Mouse (Mus musculus) MEL (cell line): ENCODE measurements around the gene St8sia6. TPM values are rescaled to one million over a fixed set of nuclear protein-coding genes. Genes with fewer than 3 reads are reported as not detected.

ENCODE experiments used
- DNase-seq: peaks from one replicate; pipeline ENCODE4 v3.0.0; 2011; ENCODE audit warnings: low read depth, low spot score
- H3K27ac ChIP-seq: 2 replicates; pipeline ENCODE4 v1.5.1; 2012; ENCODE audit warnings: low read depth, mild to moderate bottlenecking, control low read depth, low read length, moderate library complexity; ENCODE audit not compliant: control insufficient read depth
- H3K27me3 ChIP-seq, 2 experiments: fragments of 150-350 bp in 1 of 2; sonication (generic) in 1 of 2; 2 replicates each; pipeline ENCODE4 v1.6.1; 2012; ENCODE audit warnings: low read length in 2 of 2, mild to moderate bottlenecking in 2 of 2, improper control_type of control experiment in 1 of 2, moderate library complexity in 1 of 2; ENCODE audit not compliant: insufficient read depth in 2 of 2, control insufficient read depth in 1 of 2
- H3K36me3 ChIP-seq, 2 experiments: 2 replicates each; pipeline ENCODE4 v1.6.1; 2012 to 2014; ENCODE audit warnings: low read length in 2 of 2, improper control_type of control experiment in 1 of 2, inconsistent platforms in 1 of 2, mild to moderate bottlenecking in 1 of 2; ENCODE audit not compliant: insufficient read depth in 2 of 2, control insufficient read depth in 1 of 2
- H3K4me1 ChIP-seq, 2 experiments: fragments of 150-350 bp in 1 of 2; sonication (generic) in 1 of 2; 2 replicates each; pipeline ENCODE4 v1.6.1; 2012; ENCODE audit warnings: low read length in 2 of 2, improper control_type of control experiment in 1 of 2, mild to moderate bottlenecking in 1 of 2; ENCODE audit not compliant: insufficient read depth in 2 of 2, control insufficient read depth in 1 of 2
- H3K4me3 ChIP-seq, 2 experiments: fragments of 150-350 bp in 1 of 2; sonication (generic) in 1 of 2; 2 replicates each; pipeline ENCODE4 v1.5.1; 2012; ENCODE audit warnings: low read depth in 2 of 2, low read length in 2 of 2, mild to moderate bottlenecking in 2 of 2, moderate library complexity in 2 of 2, control low read depth in 1 of 2, improper control_type of control experiment in 1 of 2; ENCODE audit not compliant: control insufficient read depth in 1 of 2, insufficient read depth in 1 of 2
- H3K79me2 ChIP-seq: 2 replicates; pipeline ENCODE4 v1.6.1; 2012; ENCODE audit warnings: mild to moderate bottlenecking, low read length, moderate library complexity; ENCODE audit not compliant: control insufficient read depth, poor library complexity, insufficient read depth
- H3K9ac ChIP-seq: 2 replicates; pipeline ENCODE4 v1.6.1; 2012; ENCODE audit warnings: low read depth, mild to moderate bottlenecking, control low read depth, low read length, moderate library complexity; ENCODE audit not compliant: control insufficient read depth, poor library complexity, severe bottlenecking
- H3K9me3 ChIP-seq: fragments of 150-350 bp; sonication (generic); replicated peaks from 2 replicates; pipeline ENCODE4 v1.6.1; 2012; ENCODE audit warnings: mild to moderate bottlenecking, low read length, improper control_type of control experiment, moderate library complexity; ENCODE audit not compliant: insufficient read depth
- CHD1 ChIP-seq: IDR thresholded peaks from 2 replicates; pipeline ENCODE4 v1.6.1; 2012; ENCODE audit warnings: low read depth, mild to moderate bottlenecking, inconsistent platforms, low read length, improper control_type of control experiment
- E2F4 ChIP-seq: IDR thresholded peaks from 2 replicates; pipeline ENCODE4 v1.6.1; 2011; ENCODE audit warnings: low read depth, low read length, improper control_type of control experiment, borderline replicate concordance
- ELF1 ChIP-seq: IDR thresholded peaks from 2 replicates; pipeline ENCODE4 v1.6.1; 2014; ENCODE audit warnings: low read depth, mild to moderate bottlenecking, inconsistent platforms, low read length, improper control_type of control experiment, moderate library complexity
- GATA1 ChIP-seq: IDR thresholded peaks from 2 replicates; pipeline ENCODE4 v1.6.1; 2011; ENCODE audit warnings: low read depth, low read length, improper control_type of control experiment
- HCFC1 ChIP-seq: IDR thresholded peaks from 2 replicates; pipeline ENCODE4 v1.6.1; 2012; ENCODE audit warnings: low read depth, mild to moderate bottlenecking, inconsistent platforms, low read length, improper control_type of control experiment, moderate library complexity
- MAZ ChIP-seq: IDR thresholded peaks from 2 replicates; pipeline ENCODE4 v1.6.1; 2012; ENCODE audit warnings: low read depth, mild to moderate bottlenecking, inconsistent platforms, low read length, improper control_type of control experiment
- MXI1 ChIP-seq: IDR thresholded peaks from 2 replicates; pipeline ENCODE4 v1.6.1; 2011; ENCODE audit warnings: mild to moderate bottlenecking, low read depth, low read length, improper control_type of control experiment
- MYC ChIP-seq: IDR thresholded peaks from 2 replicates; pipeline ENCODE4 v1.6.1; 2011; ENCODE audit warnings: low read depth, mild to moderate bottlenecking, low read length, improper control_type of control experiment, moderate library complexity
- NELFE ChIP-seq: IDR thresholded peaks from 2 replicates; pipeline ENCODE4 v1.6.1; 2011; ENCODE audit warnings: low read depth, low read length, improper control_type of control experiment
- NRF1 ChIP-seq: IDR thresholded peaks from 2 replicates; pipeline ENCODE4 v1.6.1; 2014; ENCODE audit warnings: low read depth, mild to moderate bottlenecking, inconsistent platforms, low read length, improper control_type of control experiment, moderate library complexity; ENCODE audit not compliant: poor library complexity, insufficient read depth, severe bottlenecking
- POLR2AphosphoS2 ChIP-seq: IDR thresholded peaks from 2 replicates; pipeline ENCODE4 v1.6.1; 2011; ENCODE audit warnings: low read length, improper control_type of control experiment
- SIN3A ChIP-seq: IDR thresholded peaks from 2 replicates; pipeline ENCODE4 v1.6.1; 2012; ENCODE audit warnings: low read length, improper control_type of control experiment, inconsistent platforms
- SMC3 ChIP-seq: IDR thresholded peaks from 2 replicates; pipeline ENCODE4 v1.6.1; 2011; ENCODE audit warnings: low read depth, low read length, improper control_type of control experiment
- TCF12 ChIP-seq: IDR thresholded peaks from 2 replicates; pipeline ENCODE4 v1.6.1; 2014; ENCODE audit warnings: low read depth, mild to moderate bottlenecking, inconsistent platforms, low read length, improper control_type of control experiment, moderate library complexity
- USF1 ChIP-seq: IDR thresholded peaks from 2 replicates; pipeline ENCODE4 v1.6.1; 2014; ENCODE audit warnings: low read depth, mild to moderate bottlenecking, inconsistent platforms, low read length, improper control_type of control experiment, moderate library complexity
- USF2 ChIP-seq, 2 experiments: IDR thresholded peaks; 2 replicates each; pipeline ENCODE4 v1.6.1; 2011 to 2012; ENCODE audit warnings: improper control_type of control experiment in 2 of 2, low read length in 2 of 2, borderline replicate concordance in 1 of 2, inconsistent platforms in 1 of 2, low read depth in 1 of 2, mild to moderate bottlenecking in 1 of 2; ENCODE audit not compliant: insufficient read depth in 1 of 2
- ZMIZ1 ChIP-seq: IDR thresholded peaks from 2 replicates; pipeline ENCODE4 v1.6.1; 2012; ENCODE audit warnings: low read depth, mild to moderate bottlenecking, inconsistent platforms, low read length, improper control_type of control experiment, moderate library complexity
- ZNF384 ChIP-seq: IDR thresholded peaks from 2 replicates; pipeline ENCODE4 v1.6.1; 2012; ENCODE audit warnings: low read depth, mild to moderate bottlenecking, inconsistent platforms, low read length, improper control_type of control experiment
- polyA plus RNA-seq, 2 experiments: library from polyadenylated mRNA; stranded (reverse) in 1 of 2; unstranded in 1 of 2; fragments of >175 nt in 1 of 2; fragments of >200 nt in 1 of 2; gene quantifications; 2 replicates each; pipeline versions ENCODE4 v1.2.1 to v1.2.4; 2012; ENCODE audit warnings: low replicate concordance in 2 of 2, low read depth in 1 of 2; ENCODE audit not compliant: insufficient read length in 2 of 2, insufficient read depth in 1 of 2, missing spikeins in 1 of 2
- total RNA-seq: library from RNA; depleted of rRNA; stranded (reverse); fragments of 300-350 nt; gene quantifications from 2 replicates; pipeline ENCODE4 v1.2.3, GENCODE M21; 2012

The St8sia6 gene
- total and polyA plus RNA-seq, 3 experiments: not detected

GRCm38 (mm10) chr2:13725592-13725991, 68.3 kb downstream of the St8sia6 start:
- Histone ChIP-seq H3K27me3 (no peaks in the 10 kb centered on the region), H3K9me3 (no peaks in the 10 kb centered on the region), H3K27ac (no peak overlapping the region), H3K36me3 (no peaks in the 10 kb centered on the region), H3K79me2 (no peaks in the 10 kb centered on the region), H3K4me1 (no peaks in the 10 kb centered on the region), H3K9ac (no peak overlapping the region), H3K4me3 (no peak overlapping the region)
- TF ChIP-seq GATA1 (no peak), USF1 (no peak), MAZ (no peak), E2F4 (no peak), ELF1 (no peak), POLR2AphosphoS2 (no peak), SMC3 (no peak), TCF12 (no peak), CHD1 (no peak), MYC (no peak), NELFE (no peak), ZMIZ1 (no peak), SIN3A (no peak), ZNF384 (no peak), MXI1 (no peak), HCFC1 (no peak)
- no peak for DNase-seq

- Histone ChIP-seq H3K4me3 (no peak overlapping the region), H3K9me3 (no peaks in the 10 kb centered on the region), H3K4me1 (no peaks in the 10 kb centered on the region), H3K27ac (no peak overlapping the region), H3K36me3 (no peaks in the 10 kb centered on the region), H3K79me2 (no peaks in the 10 kb centered on the region), H3K9ac (no peak overlapping the region), H3K27me3 (no peaks in the 10 kb centered on the region)
- TF ChIP-seq MAZ (no peak), USF2 (IDR thresholded peaks at IDR 0.05; ENCODE audit: borderline replicate concordance in 1 of 2, insufficient read depth in 1 of 2, low read depth in 1 of 2, low read length in 2 of 2) (no peak), NRF1 (no peak)
- no peak for DNase-seq
These were observed 71.6 kb downstream of the St8sia6 start for GRCm38 (mm10) chr2:13722241-13722640.
